Mouse (Mus musculus) lung, postnatal 0 days (tissue): ENCODE data around the gene Mef2a.

Experiments used
- CTCF ChIP-seq: IDR thresholded peaks from 2 replicates; pipeline ENCODE4 v1.5.1; 2016; ENCODE audit warnings: antibody characterized with exemption, mild to moderate bottlenecking
- EP300 ChIP-seq: IDR thresholded peaks from 2 replicates; pipeline ENCODE4 v1.6.1; 2016; ENCODE audit warnings: antibody characterized with exemption, mild to moderate bottlenecking, control low read depth

GRCm38 (mm10) chr7:67371891-67372672 lies 576 bp downstream of the Mef2a start:
- no peak for TF ChIP-seq CTCF
- TF ChIP-seq EP300, result no peak
